Mouse (Mus musculus): ENCODE measurements around the gene 4930595M18Rik. TPM values are rescaled to one million over a fixed set of nuclear protein-coding genes. Genes with fewer than 3 reads are reported as not detected.

Gene 4930595M18Rik
- not detected in 2 replicates for polyA plus RNA-seq (2015; fragmentation: Nextera tagmentation; extraction: Ambion mirVana)

DNA sequence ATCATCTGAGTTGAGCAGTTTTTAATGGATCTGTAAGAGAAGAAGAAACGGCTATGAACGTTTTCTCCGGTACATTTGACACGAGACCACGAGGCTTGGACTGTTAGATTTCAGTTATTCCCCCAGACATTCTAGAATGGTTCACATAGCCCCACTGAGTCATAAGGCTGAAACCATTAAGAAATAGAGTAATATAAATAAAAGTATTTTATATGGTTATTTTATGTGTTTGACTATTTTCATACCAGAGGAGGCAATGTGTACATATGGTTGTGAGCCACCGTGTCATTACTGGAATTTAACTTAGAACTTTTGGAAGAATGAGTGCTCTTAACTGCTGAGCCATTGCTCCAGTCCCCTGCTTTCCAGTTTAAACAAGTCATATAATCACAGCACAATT is at the start of gene 4930595M18Rik:
TSS of gene 4930595M18Rik (minus strand) at position 101 of the 400 bp plus-strand sequence.
- no peak for ATAC-seq (ENCODE audit: low FRiP score, low read depth)

DNA sequence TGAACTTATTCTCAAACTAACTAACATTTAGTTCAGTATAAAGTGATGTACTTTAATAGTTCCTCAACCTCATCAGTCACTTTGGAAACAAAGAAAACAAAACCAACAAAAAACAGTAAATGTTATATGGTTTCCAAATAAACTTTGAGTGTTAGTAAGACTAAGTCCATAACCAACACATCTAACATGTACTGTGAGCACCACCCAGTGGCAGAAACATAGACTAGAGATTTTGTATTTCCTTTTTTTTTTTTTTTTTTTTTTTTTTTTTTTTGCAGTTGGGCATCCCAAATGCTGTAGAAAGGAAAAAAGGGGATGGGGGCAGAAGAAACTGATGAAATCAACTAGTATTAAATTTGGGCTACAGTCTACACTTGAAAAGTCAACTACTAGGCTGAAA is 14.6 kb upstream of the 4930595M18Rik start:
- Histone ChIP-seq H3K9ac (no peak overlapping the region), H3K4me3 (no peak overlapping the region), H3K4me2 (replicated peaks) (no peak overlapping the region), H3K36me3 (no peaks in the 10 kb centered on the region), H3K9me3 (no peaks in the 10 kb centered on the region), H3K27me3 (no peaks in the 10 kb centered on the region), H3K27ac (no peak overlapping the region), H3K4me1 (no peaks in the 10 kb centered on the region)
- no peak for ATAC-seq (ENCODE audit: low FRiP score, low read depth)

More for the DNA sequence above, at the start of gene 4930595M18Rik:
- Histone ChIP-seq H3K27ac (no peak within 1 kb of the TSS), H3K9me3 (no peaks in the 10 kb centered on the region), H3K4me2 (replicated peaks) (no peak within 1 kb of the TSS), H3K36me3 (no peaks in the 10 kb centered on the region), H3K9ac (no peak within 1 kb of the TSS), H3K27me3 (no peaks in the 10 kb centered on the region), H3K4me1 (no peaks in the 10 kb centered on the region), H3K4me3 (no peak within 1 kb of the TSS)
- WGBS: 91% methylated on average over 6 of the region's 6 CpGs
